Mouse (Mus musculus) spleen, postnatal 10 days (tissue): Measurements from ENCODE around the gene Foxi3.

Source experiments
- DNase-seq, 2 experiments: peaks; one replicate each; pipeline ENCODE4 v3.0.0; 2021 to 2022; ENCODE audit warnings: low spot score in 2 of 2

Gene Foxi3

DNA sequence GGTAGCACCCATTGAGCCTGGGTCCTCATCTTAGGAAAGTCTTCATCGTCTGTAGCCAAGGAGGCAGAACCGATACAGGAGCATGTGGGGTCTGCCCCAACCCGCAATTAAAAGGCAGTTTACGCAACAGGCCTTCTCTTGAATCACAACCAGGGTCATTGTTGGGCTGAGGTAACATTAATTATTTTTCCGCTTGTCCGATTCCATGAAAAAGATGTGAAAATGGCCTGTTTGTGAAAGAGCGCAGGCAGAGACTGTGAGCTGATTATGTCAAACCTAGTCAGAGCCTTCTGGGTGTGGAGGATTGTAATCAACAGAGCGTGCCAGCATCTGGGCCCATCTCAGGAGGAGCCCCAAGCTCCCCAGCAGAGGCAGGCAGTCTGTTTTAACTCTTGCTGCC, 30.4 kb downstream of the Foxi3 start:
- DNase-seq, result no peak

DNA sequence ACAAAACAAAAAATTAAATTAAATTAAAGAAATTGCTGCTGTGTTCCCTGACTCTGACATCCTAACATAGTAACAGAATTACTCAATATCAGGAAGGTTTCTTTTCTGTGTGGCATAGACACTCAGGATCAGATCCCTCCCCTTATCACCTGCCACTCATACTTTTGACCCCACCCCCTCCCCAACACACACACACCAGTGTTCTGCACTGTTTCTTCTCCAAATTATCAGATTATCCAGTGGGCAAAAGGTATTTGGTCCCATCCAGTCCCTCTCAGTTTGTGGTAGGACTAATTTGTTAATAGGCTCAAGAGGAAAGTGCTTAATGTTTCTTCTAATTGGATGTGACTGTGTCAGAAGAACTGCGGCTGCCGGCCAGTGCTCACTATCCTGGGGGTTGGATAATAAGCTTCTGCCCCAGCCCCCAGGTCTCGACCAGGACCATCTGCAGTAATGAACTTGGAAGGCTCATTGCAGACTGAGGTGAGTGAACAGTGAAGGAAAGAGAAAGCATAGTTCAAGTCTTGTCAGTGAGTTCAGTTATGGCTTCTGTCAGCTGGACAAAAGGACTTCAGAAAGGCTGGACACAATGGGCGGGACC, 39.9 kb downstream of the Foxi3 start:
- DNase-seq, result no peak

DNA sequence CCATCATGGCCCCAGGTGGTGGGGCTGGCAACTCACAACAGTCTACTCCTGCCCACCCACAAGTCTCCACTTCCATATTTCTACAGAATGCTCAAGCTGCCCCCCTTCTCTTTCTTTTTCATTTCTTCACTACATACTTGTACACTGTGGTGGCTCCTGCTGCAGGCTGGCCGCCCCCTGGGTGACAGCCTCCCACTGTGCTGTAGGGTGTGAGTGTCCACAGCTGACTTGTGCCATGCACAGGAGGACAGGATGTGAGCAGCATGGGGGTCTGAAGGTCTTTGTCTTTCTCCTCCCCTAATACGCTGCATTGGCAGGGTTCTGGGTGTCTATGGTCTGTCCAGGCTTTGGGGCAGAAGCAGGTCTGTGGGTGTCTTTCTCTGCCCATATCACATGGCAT, 46.3 kb downstream of the Foxi3 start:
- DNase-seq, result no peak

DNA sequence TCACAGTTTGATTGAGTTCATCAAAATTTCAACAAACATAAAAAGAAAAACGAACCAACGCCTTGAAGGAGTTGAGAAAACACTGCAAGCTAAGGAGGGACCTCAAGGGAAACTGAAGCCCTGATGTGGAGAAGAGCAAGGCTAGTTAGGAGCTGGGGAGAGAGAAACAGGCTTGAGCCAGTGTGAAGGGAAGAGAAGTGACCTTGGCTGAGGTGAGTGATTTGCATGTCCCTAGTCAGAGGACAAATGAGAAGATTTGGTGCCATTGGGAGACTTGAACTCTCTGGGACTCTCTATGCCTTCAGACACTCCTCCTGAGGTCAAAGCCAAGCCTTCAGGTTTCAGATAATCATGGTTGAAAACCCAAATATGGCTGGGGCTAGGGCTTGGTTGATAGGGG, 47.8 kb downstream of the Foxi3 start:
- DNase-seq, result no peak
